Mouse (Mus musculus): ENCODE measurements around the gene Tirap. TPM values are rescaled to one million over a fixed set of nuclear protein-coding genes. Genes with fewer than 3 reads are reported as not detected.
A peak's percentile ranks its signal among the peaks of the same experiment; 100 is the strongest.

Tirap gene
- polyA plus RNA-seq, 1 experiment, result 5.9 TPM

DNA sequence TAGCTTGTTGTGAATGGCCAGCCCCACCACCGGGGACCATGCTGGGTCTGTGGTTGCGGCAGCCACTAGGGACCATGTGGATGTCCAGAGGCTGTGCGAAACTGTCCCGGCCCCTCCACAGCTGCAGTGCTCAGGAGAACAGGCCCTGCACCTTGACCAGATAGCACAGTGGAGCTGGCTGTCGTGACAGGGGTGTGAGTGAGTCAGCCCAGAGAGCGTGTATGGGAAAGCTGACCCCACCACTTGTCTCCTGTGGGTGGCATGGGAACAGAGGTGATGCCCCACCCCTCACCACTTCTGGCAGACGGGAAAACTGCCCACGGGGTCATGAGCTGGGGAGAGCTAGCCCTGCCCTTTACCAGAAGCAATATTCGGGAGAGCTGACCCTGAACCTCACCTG is 55.0 kb downstream of the Tirap start:
- Histone ChIP-seq H3K4me3 (ENCODE audit: insufficient read depth, low read depth, low read length) (no peak overlapping the region), H3K27ac (replicated peaks; ENCODE audit: low read depth, low read length) (no peak overlapping the region), H3K4me1 (ENCODE audit: control insufficient read depth, insufficient read depth, insufficient read length, low read length) (no peaks in the 10 kb centered on the region)

DNA sequence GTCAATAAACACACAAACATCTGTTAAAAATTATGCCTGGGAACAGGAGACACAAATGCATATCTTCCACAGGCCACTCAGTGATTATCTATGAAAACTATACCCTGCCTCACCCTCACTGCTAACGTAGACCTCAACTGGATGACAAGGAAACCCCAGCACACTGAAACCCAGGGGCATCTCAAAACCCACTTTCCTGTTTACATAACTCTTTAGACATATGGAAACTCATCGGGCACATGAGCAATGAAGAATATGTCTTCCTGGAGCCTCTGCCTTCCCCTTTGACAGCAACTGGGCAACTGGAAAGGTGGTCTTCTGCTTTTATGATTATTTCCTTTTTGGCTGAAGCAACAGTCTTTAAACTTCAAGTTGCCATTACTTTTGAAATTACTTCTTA is 57.9 kb downstream of the Tirap start:
- Histone ChIP-seq H3K27ac (replicated peaks; ENCODE audit: low read depth, low read length) (no peak overlapping the region), H3K4me1 (ENCODE audit: control insufficient read depth, insufficient read depth, insufficient read length, low read length) (peaks cover 5% of the 10 kb centered on the region; the same call in 1 of the 2 replicates), H3K4me3 (ENCODE audit: insufficient read depth, low read depth, low read length) (no peak overlapping the region)

DNA sequence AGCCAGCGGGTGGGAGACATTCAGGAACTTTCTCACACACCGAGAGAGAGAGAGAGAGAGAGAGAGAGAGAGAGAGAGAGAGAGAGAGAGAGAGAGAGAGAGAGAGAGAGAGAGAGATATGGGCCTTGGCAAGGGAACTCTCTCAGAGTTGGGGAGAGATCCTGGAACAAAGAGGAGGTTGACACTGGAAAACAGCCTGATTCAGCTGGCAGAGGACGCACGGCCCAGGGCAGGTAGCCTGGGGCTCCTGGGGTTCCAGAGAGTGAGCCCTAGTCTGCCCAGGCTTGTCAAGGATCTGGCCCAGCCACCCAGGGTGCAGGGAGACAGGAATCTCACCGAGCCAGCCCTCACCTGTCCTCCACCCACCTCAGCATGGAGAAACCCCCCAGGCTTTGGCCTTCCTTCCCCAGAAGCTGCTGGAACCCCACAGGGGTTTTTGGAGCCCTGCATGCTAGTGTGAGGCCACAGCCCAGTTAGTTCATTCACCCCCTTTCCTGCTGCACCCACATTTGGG is 60.8 kb downstream of the Tirap start:
- no peak overlapping the region for H3K27ac ChIP-seq (replicated peaks; ENCODE audit: low read depth, low read length)
- H3K4me3 ChIP-seq (ENCODE audit: insufficient read depth, low read depth, low read length), result no peak overlapping the region
- H3K4me1 ChIP-seq (ENCODE audit: control insufficient read depth, insufficient read depth, insufficient read length, low read length), result peaks cover 8% of the 10 kb centered on the region

DNA sequence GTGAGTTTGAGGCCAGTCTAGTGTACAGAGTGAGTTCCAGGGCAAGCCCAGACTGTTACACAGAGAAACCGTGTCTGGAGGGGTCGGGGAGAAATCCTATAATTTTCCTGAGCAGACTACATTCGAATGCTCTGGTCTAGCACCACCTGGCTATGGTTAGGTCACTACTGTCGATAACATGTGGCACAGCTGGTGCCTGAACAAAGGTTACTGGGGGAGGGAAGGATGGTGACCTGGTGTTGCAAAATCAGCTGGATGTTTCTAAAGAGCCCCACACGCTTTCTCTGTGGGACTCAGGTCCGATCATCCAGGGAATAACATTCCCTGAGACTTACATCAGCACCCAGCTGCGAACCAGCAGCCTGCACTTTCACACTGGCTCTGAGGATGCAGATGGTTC is 62.1 kb downstream of the Tirap start:
- peak overlapping the region; percentile 73 for H3K27ac ChIP-seq (replicated peaks; ENCODE audit: low read depth, low read length)
- peaks cover 8% of the 10 kb centered on the region for H3K4me1 ChIP-seq (ENCODE audit: control insufficient read depth, insufficient read depth, insufficient read length, low read length)
- H3K4me3 ChIP-seq (ENCODE audit: insufficient read depth, low read depth, low read length), result no peak overlapping the region

DNA sequence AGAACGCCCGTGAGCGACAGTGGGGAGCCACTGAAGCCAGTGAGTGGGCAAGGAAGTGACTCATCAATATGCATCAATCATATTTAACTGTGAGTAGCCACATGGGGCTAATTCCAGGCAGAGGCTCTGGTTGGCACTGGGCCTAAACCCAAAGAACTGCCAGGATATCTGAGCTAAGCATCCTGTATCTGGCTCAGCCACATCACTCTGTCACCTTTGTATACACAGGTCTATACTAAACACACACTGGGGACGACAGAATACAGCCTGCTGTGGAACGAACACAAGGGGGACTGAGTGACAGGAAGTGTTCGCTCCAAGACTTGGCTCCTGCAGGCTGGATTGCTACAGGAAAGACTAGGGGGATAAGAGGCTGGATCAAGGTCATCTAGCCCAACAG is 64.5 kb downstream of the Tirap start:
- H3K4me3 ChIP-seq (ENCODE audit: insufficient read depth, low read depth, low read length), result no peak overlapping the region
- H3K27ac ChIP-seq (replicated peaks; ENCODE audit: low read depth, low read length), result no peak overlapping the region
- H3K4me1 ChIP-seq (ENCODE audit: control insufficient read depth, insufficient read depth, insufficient read length, low read length), result peaks cover 13% of the 10 kb centered on the region

Other genes starting within 250 kb of the Tirap start
- gene St3gal4, start 81.0 kb downstream of the Tirap start, polyA plus RNA-seq (2012; ENCODE audit: insufficient read depth, insufficient read length, missing spikeins), result 14.2 and 15.2 TPM in 2 replicates
- 12.6 and 17.4 TPM in 2 replicates for gene Dcps, start 24.2 kb downstream of the Tirap start, polyA plus RNA-seq (2012; ENCODE audit: insufficient read depth, insufficient read length, missing spikeins)
- 50.6 and 71.3 TPM in 2 replicates for gene Srpr, start 116 bp downstream of the Tirap start, polyA plus RNA-seq (2012; ENCODE audit: insufficient read depth, insufficient read length, missing spikeins)
- 95.2 and 117 TPM in 2 replicates for gene Foxred1, start 10.8 kb upstream of the Tirap start, polyA plus RNA-seq (2012; ENCODE audit: insufficient read depth, insufficient read length, missing spikeins)
- gene Fam118b, start 67.5 kb upstream of the Tirap start, polyA plus RNA-seq (2012; ENCODE audit: insufficient read depth, insufficient read length, missing spikeins), result 10.7 and 19.9 TPM in 2 replicates
- 10.6 and 11.6 TPM in 2 replicates for gene Rpusd4, start 67.6 kb upstream of the Tirap start, polyA plus RNA-seq (2012; ENCODE audit: insufficient read depth, insufficient read length, missing spikeins)
- gene Cdon, start 220.8 kb upstream of the Tirap start, polyA plus RNA-seq (2012; ENCODE audit: insufficient read depth, insufficient read length, missing spikeins), result 3.8 and 10.9 TPM in 2 replicates

Measured in brown adipose tissue, adult 24 weeks (tissue).